Mouse (Mus musculus): Measurements from ENCODE around the gene Ddb1.
"Not testable (repeated sequence)": the region's sequence is repeated elsewhere in the genome, so short reads cannot be mapped to it uniquely, and the experiment has no call there.

Ddb1 gene

GRCm38 (mm10) chr19:10605293-10605900, at the start of gene Ddb1, which contains the start of gene Tkfc:
Gene Ddb1, plus strand, starts transcription at chr19:10605327.
Gene Tkfc, minus strand, starts transcription at chr19:10605654.
- peak; percentile 99 for DNase-seq

DNA sequence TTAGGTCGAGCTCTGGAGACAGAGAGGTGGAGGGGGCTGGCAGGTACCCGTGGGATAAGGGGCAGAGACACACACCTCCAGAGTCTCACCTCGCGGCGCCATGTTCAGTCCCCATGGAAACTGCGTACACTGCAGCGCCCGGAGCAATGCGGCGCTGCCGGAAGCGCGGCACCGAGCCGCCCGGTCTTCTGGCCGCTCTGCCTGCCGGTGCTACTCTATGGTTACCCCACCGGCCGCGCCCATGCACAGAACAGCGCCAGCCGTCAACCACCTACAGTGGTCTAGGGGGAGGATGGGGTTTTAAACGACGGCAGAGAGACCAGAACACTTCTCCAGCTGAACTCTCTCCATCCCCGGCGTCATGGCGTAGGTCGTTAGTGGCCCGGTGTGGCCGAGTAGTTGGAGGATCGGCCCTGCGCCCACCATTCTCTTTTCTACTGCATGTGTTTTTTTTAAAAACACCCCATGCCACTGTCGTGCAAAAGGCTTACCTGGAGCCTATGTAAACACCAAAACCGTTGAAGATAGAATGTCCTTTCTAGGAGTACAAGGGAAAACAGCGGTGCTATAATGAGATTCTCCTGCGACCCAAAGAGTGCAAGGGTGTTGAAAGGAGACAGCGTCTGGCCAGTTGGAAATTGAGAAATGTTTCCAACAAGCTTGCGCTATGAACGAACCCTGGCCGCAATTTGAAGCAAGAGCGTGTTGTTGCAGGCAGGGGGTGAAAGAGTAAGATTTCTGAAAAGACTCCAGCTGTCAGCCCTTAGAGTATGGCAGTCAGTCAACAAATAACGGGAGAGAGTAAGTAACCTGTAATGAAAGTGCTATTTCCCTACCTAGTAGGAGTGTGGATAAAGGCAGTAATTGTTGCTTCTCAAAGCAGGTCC, 49.3 kb upstream of the Ddb1 start, which contains the start of gene Tmem216:
Gene Tmem216, minus strand, starts transcription at position 615 of the 887 bp plus-strand sequence.
- DNase-seq: peak; percentile 83

DNA sequence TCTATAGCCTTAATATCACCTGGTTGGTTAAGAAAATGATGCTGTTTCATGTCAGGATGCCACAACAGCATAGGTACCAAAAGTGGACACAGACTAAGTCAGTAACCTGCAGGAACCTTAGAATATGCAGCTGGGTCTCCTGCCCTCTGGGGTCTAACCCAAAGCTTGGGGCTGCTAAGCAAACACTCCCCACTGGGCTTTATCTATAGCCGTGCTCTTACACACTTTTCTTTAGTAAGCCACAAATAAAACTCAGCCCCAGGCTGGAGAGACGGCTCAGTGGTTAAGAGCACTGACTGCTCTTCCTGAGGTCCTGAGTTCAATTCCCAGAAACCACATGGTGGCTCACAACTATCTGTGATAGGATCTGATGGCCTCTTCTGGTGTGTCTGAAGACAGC, 48.1 kb upstream of the Ddb1 start:
- DNase-seq: no peak

- DNase-seq: no peak
These were observed 47.7 kb upstream of the Ddb1 start for GRCm38 (mm10) chr19:10557430-10557829.

DNA sequence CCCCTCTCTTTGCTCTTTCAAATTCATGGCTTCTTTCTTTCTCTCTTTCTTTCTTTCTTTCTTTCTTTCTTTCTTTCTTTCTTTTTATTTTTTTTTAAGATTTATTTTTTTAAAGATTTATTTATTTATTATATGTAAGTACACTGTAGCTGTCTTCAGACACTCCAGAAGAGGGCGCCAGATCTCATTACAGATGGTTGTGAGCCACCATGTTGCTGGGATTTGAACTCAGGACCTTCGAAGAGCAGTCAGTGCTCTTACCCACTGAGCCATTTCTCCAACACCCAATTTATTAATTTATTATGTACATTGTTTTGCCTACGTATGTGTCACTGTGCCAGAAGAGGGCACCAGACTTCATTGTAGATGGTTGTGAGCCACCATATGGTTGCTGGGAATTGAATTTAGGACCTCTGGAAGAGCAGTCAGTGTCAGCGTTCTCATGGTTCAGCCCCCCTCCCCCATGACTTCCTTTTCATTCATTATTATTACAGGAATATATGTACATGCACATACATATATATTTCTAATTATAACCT, 47.2 kb upstream of the Ddb1 start:
- not testable (repeated sequence) for DNase-seq

DNA sequence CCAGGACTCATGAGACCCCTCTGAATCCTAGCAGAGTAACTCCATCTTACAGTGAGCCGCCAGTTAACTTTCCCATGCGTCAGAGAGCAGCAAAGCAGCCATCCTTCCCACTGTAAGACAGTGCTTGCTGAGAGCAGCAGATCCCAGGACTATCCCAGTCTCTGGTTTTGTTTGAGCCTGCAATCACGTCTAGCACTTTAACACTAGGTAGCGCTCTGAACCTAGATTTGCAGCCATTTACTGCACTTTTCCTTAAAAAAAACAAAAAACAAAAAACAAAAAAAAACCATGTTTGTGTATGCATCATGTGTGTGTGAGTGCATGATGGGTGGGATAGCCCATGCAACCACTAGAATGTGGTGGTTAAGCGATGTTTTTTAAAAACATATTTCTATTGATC, 45.0 kb upstream of the Ddb1 start:
- DNase-seq: peak; percentile 38

GRCm38 (mm10) chr19:10561558-10562314, 43.4 kb upstream of the Ddb1 start:
- DNase-seq: no peak

GRCm38 (mm10) chr19:10562351-10562750, 42.8 kb upstream of the Ddb1 start:
- no peak for DNase-seq

DNA sequence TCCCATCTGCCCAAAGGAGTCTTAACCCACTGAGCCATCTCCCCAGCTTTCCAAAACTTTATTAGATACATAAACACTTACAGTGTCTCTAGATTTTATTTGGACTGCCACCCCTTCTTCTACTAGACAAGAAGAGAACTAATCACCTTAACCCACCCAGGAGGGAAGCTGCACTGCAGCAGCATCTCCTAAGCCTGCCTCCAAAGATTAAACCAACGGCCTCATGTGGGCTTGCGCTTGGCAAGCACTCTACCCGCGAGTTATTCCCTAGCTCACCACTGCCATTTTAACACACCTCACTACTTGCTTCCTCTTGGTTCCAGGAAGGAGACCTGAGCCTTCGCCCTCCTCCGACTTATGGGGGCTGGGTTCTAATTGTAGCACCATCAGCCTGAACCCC, 40.8 kb upstream of the Ddb1 start:
- no peak for DNase-seq

- no peak for DNase-seq
These were observed 39.9 kb upstream of the Ddb1 start for GRCm38 (mm10) chr19:10565217-10565616.

- DNase-seq: no peak
These were observed 35.5 kb upstream of the Ddb1 start for GRCm38 (mm10) chr19:10569627-10570026.

DNA sequence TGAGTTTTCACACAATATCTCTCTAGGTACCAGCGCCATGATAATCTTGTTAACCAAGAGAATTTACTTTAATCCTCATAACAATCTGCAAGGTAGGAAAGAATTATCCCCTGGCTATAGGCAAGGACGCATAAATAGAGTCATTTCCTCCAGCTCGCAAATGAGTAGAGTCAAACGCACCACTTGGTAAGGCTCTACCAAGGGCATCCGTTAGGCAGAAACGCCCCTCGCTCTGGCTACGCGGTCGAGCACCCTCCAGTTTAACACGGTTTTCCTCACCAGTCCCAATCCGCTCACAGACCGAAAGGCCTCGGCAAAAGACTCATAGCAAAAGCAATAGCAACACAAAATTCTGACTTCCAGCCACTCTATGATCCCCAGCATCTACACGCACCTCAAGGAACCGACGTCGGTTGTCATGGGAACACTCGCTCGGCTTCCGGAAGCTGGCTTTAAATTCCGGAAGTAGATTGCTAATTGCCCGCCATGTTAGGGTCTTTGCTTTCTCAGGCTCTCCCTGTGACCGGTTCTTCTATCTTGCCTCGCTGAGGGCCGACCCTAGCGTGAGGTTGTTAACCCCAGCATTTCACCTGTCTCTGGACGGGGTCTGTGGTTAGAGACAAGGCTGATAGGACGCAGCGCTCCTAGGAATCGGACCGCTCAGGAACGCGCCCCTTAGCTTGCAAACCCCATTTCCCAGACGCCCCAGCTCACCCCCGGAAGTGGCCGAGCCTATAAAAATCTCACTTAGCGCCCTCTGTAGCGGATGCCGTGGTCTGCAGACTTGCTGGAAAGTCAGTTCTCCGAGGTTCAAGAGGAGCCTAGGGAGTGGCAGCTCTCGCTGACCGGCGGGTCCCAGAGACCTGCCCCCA, 28.2 kb upstream of the Ddb1 start, which contains the start of the genes Cyb561a3 and Tmem138:
Gene Cyb561a3, plus strand, starts transcription at position 483 of the 872 bp plus-strand sequence.
Gene Tmem138, minus strand, starts transcription at position 673 of the 872 bp plus-strand sequence.
- DNase-seq: peak; percentile 96

DNA sequence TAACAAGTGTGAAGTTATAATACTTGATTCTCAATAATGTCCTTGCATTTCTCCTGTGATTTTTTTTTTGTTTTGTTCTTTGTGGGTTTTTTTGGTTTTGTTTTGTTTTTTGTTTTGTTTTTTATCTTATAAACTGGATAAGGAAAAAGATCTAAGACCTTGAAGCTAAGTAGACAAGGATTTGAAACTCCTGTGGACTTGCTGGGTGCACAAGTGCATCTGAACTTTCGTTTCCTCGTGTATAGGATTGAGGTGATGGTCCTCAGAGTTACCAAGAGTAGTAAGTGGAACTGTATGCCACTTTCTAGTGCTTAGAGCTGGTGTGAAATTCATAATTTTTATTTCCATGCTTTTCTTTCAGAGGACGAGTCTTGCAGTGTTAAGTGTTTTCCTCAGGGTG, 25.0 kb upstream of the Ddb1 start:
- no peak for DNase-seq

DNA sequence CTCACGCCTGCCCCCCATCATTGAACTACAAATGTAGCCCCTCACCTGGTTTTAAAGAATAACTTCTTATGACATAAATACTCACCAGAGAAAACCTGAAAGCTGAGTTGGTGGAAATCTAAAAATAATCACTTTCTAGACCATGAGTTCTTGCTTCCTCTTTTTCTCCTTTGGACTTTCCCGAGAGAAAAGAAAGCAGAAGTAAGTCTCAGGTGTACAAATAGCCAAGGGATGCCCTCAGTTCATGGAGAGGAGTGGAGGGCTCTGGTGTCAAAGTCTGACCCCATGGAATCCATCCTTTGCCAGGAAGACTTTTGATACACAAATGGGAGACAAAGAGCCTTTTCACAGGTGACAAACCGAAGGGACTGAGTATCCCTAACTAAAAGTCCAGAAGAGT, 24.4 kb upstream of the Ddb1 start:
- DNase-seq: no peak

GRCm38 (mm10) chr19:10581984-10582383, 23.1 kb upstream of the Ddb1 start:
- DNase-seq: no peak

- DNase-seq: no peak
These were observed 21.5 kb upstream of the Ddb1 start for GRCm38 (mm10) chr19:10583550-10584146.

DNA sequence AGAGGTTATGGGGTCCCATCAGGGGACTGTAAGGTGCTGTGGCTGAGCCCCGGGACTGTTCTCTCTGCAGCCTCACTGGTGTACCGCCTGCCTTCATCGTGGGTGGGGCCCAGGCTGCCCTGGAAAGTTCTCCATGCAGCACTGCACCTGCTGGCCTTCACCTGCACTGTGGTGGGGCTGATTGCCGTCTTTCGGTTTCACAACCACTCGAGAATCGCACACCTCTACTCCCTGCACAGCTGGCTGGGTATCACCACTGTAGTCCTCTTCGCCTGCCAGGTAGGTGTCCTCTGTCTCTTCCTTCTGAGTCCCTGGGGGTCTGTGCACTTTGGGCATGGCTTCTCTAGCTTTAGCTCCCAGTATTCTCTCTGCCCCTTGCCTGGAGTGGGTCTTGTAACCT, 20.0 kb upstream of the Ddb1 start:
- no peak for DNase-seq

DNA sequence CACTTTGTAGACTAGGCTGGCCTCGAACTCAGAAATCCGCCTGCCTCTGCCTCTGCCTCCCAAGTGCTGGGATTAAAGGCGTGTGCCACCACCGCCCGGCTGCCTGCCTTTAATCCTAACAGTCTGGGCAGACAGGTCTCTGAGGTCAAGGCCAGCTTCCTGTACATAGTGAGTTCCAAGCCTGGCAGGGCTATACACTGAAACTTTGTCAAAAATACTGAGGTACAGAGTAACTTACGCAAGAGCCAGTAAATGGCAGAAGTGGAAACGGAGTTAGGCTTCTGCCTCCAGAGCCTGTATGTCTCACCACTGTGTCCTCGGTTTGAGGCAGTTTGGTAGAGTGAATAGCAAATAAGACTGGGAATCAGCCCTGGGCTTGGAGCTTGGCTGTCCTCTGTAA, 17.9 kb upstream of the Ddb1 start:
- no peak for DNase-seq

- DNase-seq: no peak
These were observed 15.8 kb upstream of the Ddb1 start for GRCm38 (mm10) chr19:10589127-10589857.

GRCm38 (mm10) chr19:10590301-10590700, 14.8 kb upstream of the Ddb1 start:
- DNase-seq: no peak
